Mouse (Mus musculus): ENCODE measurements at regions not wholly inside any gene's neighbourhood (a gene's known extent, or its start where the extent isn't known, plus 50 kb on each side); places are given as distances from the start of the nearest gene placed in this dataset.

- TF ChIP-seq ZC3H11A (IDR thresholded peaks at IDR 0.05; ENCODE audit: borderline replicate concordance, low read depth, low read length) = no peak
- no peak for TF ChIP-seq ZNF384 (IDR thresholded peaks at IDR 0.05; ENCODE audit: low read depth, low read length)
- no peak for TF ChIP-seq MAFK (IDR thresholded peaks at IDR 0.05; ENCODE audit: insufficient read depth, low read depth, low read length)
- no peak for TF ChIP-seq HCFC1 (IDR thresholded peaks at IDR 0.05; ENCODE audit: borderline replicate concordance, insufficient read depth, low read length)
Measured at GRCm38 (mm10) chr12:39536326-39536725, 501.5 kb downstream of the Arl4a start.
